Mouse (Mus musculus): ENCODE measurements around the gene Lipo3. TPM values are rescaled to one million over a fixed set of nuclear protein-coding genes. Genes with fewer than 3 reads are reported as not detected.
"Not testable (repeated sequence)": the region's sequence is repeated elsewhere in the genome, so short reads cannot be mapped to it uniquely, and the experiment has no call there.

Lipo3 gene
- 4.7 and 5.7 TPM in 2 replicates for polyA plus RNA-seq (2012; rRNA removed)

DNA sequence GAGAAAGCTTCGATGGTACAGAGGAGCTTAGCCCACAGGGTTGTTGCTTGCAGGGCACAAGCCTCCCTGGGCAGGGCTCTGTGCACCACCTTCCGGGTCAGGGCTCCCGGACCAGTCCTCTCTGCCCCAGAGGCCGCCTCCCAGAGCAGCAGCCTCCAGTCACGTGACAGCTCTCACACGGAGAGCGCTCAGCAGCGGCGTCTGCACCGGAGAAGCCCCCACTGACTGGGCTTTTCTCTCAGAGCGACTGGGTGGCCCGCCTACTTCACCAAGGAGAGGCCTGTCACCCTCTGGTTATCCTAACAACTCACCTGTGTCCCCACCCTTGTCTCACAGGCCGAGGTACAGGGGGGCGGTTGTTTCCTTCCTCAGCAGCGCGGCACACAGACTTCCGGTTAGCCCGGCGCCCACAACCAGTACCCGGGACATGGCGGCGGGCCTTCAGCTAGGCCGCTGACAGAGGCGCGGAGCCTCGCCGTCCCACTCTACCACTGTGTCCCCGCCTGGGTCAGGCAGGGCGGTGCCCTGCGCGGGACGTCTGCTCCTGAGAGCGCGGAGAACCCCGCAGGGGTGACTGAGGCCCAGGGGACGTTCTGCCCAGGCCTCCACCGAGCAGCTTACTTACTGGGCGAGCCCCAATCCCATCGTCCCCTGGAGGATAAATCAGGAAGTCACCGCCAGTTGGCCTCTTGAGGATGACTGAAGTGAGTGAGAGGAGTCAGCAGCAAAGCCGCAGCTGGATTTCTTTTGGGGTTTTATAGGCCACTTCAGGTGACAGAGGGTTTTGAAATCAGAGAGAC lies at the start of gene Lipo3:
Lipo3 (minus strand) TSS at position 665 of the 800 bp plus-strand sequence.
- DNase-seq (ENCODE audit: low read depth), result not testable (repeated sequence)

- DNase-seq (ENCODE audit: low read depth), result not testable (repeated sequence)
Observed at GRCm38 (mm10) chr19:33787359-33787758, 25.6 kb upstream of the Lipo3 start, which contains the start of gene Lipo1. TSS of gene Lipo1 (minus strand) at chr19:33787459.

DNA sequence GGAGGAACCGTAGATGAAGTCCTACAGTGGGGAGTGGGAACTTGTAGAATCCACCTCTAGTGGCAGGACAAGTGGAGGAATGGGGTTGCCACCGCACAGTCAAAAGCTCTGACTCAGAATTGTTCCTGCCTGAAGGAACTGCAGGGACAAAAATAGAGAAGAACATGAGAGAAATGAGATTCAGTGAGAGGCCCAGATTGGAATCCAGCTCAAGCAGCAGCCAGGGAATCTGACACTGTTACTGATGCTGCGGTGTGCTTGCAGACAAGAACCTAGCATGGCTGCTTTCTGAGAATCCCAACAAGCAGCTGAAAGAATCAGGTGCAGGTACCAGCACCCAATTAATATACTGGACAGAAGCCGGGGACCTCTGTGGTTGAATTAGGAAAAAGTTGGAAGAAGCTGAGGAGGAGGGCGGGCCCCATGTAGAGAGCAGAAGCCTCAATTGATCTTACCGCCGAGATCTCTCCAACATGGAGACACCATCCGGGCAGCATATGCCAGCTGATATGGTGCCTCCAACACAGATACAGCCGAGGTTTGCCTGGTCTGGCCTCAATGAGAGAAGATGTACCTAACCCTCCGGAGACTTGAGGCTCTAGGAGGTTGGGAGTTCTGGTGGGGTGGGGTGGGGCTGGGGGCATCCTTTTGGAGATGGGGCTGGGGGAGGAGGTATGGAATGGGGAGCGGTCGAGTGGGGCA lies 25.0 kb upstream of the Lipo3 start:
- DNase-seq (ENCODE audit: low read depth), result no peak

GRCm38 (mm10) chr19:33751259-33751658 lies 10.5 kb downstream of the Lipo3 start, which contains the start of gene Lipo2:
TSS of gene Lipo2 (minus strand) at chr19:33751359.
- DNase-seq (ENCODE audit: low read depth), result not testable (repeated sequence)

GRCm38 (mm10) chr19:33625152-33625551 lies 136.6 kb downstream of the Lipo3 start, which contains the start of gene Gm8978:
TSS of gene Gm8978 (minus strand) at chr19:33625252.
- DNase-seq (ENCODE audit: low read depth), result not testable (repeated sequence)

- DNase-seq (ENCODE audit: low read depth), result peak; percentile 0
Observed at GRCm38 (mm10) chr19:33589626-33590302, 172.0 kb downstream of the Lipo3 start.

DNA sequence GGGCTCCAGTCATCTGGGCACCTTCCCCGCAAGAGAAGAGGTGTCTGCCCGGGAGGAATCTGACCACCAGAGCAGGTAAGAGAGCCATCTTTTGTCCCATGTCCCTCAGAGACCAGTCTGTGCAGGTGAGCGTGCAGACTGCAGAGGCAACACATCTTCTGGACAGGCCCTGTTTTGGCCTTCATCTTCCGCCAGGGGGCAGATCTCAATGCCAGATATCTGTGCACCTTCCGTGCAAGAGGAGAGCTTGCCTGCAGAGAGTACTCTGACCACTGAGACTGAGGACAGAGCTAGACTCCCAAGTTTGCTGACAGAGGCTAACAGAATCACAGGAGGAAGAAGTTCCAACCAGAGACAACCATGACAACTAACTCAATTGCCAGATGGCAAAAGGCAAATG lies 193.2 kb downstream of the Lipo3 start:
- DNase-seq (ENCODE audit: low read depth), result not testable (repeated sequence)

DNA sequence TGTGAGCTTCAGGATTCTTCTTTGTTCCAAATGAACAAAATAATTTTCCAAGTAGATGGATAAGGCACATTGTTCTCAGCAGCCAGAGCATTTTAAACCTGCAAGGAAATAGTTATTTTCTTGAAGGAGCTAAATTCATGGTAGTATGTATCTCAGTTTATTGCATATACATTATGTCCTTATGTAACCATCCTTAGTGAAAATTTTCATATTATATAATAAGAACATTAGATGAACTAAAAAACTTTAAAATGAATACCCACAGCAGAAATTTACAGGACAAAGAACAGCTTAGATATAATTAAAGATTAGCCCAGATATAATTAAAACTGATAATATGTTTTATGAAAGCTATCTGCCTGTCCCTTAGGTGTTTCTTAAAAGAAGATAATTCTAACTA lies 244.1 kb downstream of the Lipo3 start, which contains the start of gene Lipo4:
Lipo4 (minus strand) TSS at position 101 of the 400 bp plus-strand sequence.
- DNase-seq (ENCODE audit: low read depth), result no peak

Other genes starting within 250 kb of the Lipo3 start
- gene Lipo4, start 244.2 kb downstream of the Lipo3 start, polyA plus RNA-seq (2012; rRNA removed), result not detected in 2 replicates
- not detected in 2 replicates for gene Gm8978, start 136.7 kb downstream of the Lipo3 start, polyA plus RNA-seq (2012; rRNA removed)
- 0.09 TPM in 1 of 2 replicates, not detected in the other for gene Lipo2, start 10.6 kb downstream of the Lipo3 start, polyA plus RNA-seq (2012; rRNA removed)
- not detected in 2 replicates for gene Lipo1, start 25.5 kb upstream of the Lipo3 start, polyA plus RNA-seq (2012; rRNA removed)
- 1.5 and 2.1 TPM in 2 replicates for gene Lipf, start 199.2 kb upstream of the Lipo3 start, polyA plus RNA-seq (2012; rRNA removed)
- gene Lipk, start 246.3 kb upstream of the Lipo3 start, polyA plus RNA-seq (2012; rRNA removed), result 0.77 and 1.00 TPM in 2 replicates